Comparison of ENCODE assay signal across 9 mouse cellular contexts in genomic region chr6:38874565-38875257, GRCm38 (mm10). TPM values are rescaled to one million over a fixed set of nuclear protein-coding genes. Genes with fewer than 3 reads are reported as not detected.
A peak's percentile ranks its signal among the peaks of the same experiment; 100 is the strongest.
DNase-seq lines count a peak whose midpoint lies in the region; ATAC-seq and TF ChIP-seq lines count a peak whose summit lies in the region.
"Had no signal": no experiment of that assay in that cellular context is flagged by ENCODE, and none has a peak within 500 bp of the region (broad histone marks: within the 10 kb centered on the region; RNA-seq: fewer than 3 reads in every experiment).

No protein-coding gene starts in this region.

- ATAC-seq in erythroblast, adult 5-6 weeks (replicated peaks; ENCODE audit: low FRiP score, poor library complexity, severe bottlenecking), result peak; percentile 26; the same call in 1 of the 2 replicates
- no peak for ATAC-seq in hindbrain, embryonic 16.5 days
- ATAC-seq in liver, postnatal 0 days, result no peak
- ATAC-seq in granulocyte monocyte progenitor cell, adult 5-6 weeks (replicated peaks; ENCODE audit: poor library complexity, severe bottlenecking), result no peak
- ATAC-seq: Patski had no signal

- peak overlapping the region; percentile 54 for H3K4me2 ChIP-seq in hindbrain, embryonic 16.5 days (ENCODE audit: low read length)
- peak overlapping the region; percentile 72 for H3K4me2 ChIP-seq in liver, postnatal 0 days (ENCODE audit: low read depth, low read length)

- no peaks in the 10 kb centered on the region for H3K9me3 ChIP-seq in ES-E14 (ENCODE audit: control insufficient read depth, insufficient read depth, low read depth, low read length)
- H3K9me3 ChIP-seq in hindbrain, embryonic 16.5 days (ENCODE audit: control insufficient read depth, low read length), result no peaks in the 10 kb centered on the region
- no peaks in the 10 kb centered on the region for H3K9me3 ChIP-seq in liver, postnatal 0 days (ENCODE audit: low read length)

- TF ChIP-seq CTCF in cerebellum, adult 2 months (IDR thresholded peaks at IDR 0.05; ENCODE audit: borderline replicate concordance, insufficient read depth, low read depth, low read length), result no peak
- TF ChIP-seq CTCF in liver, postnatal 0 days (IDR thresholded peaks at IDR 0.05; ENCODE audit: low read depth), result no peak

- H3K27ac ChIP-seq in cerebellum, adult 2 months (ENCODE audit: insufficient read depth, low read length), result no peak overlapping the region
- no peak overlapping the region for H3K27ac ChIP-seq in ES-E14 (ENCODE audit: insufficient read depth, low read depth, low read length, poor library complexity, severe bottlenecking)
- peak overlapping the region; percentile 98 for H3K27ac ChIP-seq in hindbrain, embryonic 16.5 days (ENCODE audit: low read depth, low read length)
- peak overlapping the region; percentile 99 for H3K27ac ChIP-seq in liver, postnatal 0 days (ENCODE audit: low read depth)

- TF ChIP-seq POLR2A in cerebellum, adult 2 months (IDR thresholded peaks at IDR 0.05; ENCODE audit: borderline replicate concordance, insufficient read depth, low read length), result no peak

- H3K4me1 ChIP-seq in cerebellum, adult 2 months (ENCODE audit: control insufficient read depth, insufficient read depth, low read length), result no peaks in the 10 kb centered on the region
- 0 out of 4 replicates have a peak, but pooled peaks cover 0 to 3% of the 10 kb centered on the region in 2 experiments for H3K4me1 ChIP-seq in ES-E14 (ENCODE audit: control insufficient read depth in 2 of 2, insufficient read depth in 2 of 2, low read length in 2 of 2, poor library complexity in 1 of 2)
- peaks cover 30% of the 10 kb centered on the region for H3K4me1 ChIP-seq in hindbrain, embryonic 16.5 days (ENCODE audit: control insufficient read depth, insufficient read depth, low read depth, low read length)
- H3K4me1 ChIP-seq in liver, postnatal 0 days (ENCODE audit: insufficient read depth), result peaks cover 39% of the 10 kb centered on the region

- 1% methylated on average over 23 of the region's 23 CpGs for WGBS in cerebellum, adult 2 months
- WGBS in hindbrain, embryonic 16.5 days, result under 1% methylated on average over 23 of the region's 23 CpGs
- WGBS in liver, postnatal 0 days (ENCODE audit: insufficient replicate concordance), result under 1% methylated on average over 23 of the region's 23 CpGs

- no peaks in the 10 kb centered on the region for H3K36me3 ChIP-seq in ES-E14 (ENCODE audit: control insufficient read depth, insufficient read depth, low read length, poor library complexity, severe bottlenecking)
- no peaks in the 10 kb centered on the region for H3K36me3 ChIP-seq in hindbrain, embryonic 16.5 days (ENCODE audit: control insufficient read depth, insufficient read depth, low read length)
- peaks cover 14% of the 10 kb centered on the region for H3K36me3 ChIP-seq in liver, postnatal 0 days (replicated peaks; ENCODE audit: insufficient read depth, low read length)

- peak; percentile 22 to 43 for DNase-seq in cerebellum, adult 2 months
- DNase-seq in cerebellum, adult 9-10 months, result no peak
- DNase-seq in ES-E14 (ENCODE audit: low read depth, low spot score), result no peak
- peak; percentile 51 for DNase-seq in liver, postnatal 0 days
- peak; percentile 37 for DNase-seq in retina, postnatal 1 day

- TF ChIP-seq EP300 in liver, postnatal 0 days (IDR thresholded peaks at IDR 0.05; ENCODE audit: low read depth), result no peak; the same call in 1 of the 2 replicates

- H3K9ac ChIP-seq in ES-E14 (ENCODE audit: insufficient read depth, low read depth, low read length, poor library complexity, severe bottlenecking), result peak overlapping the region; percentile 77; the same call in 1 of the 2 replicates
- peak overlapping the region; percentile 100 for H3K9ac ChIP-seq in hindbrain, embryonic 16.5 days (ENCODE audit: low read depth, low read length)
- H3K9ac ChIP-seq in liver, postnatal 0 days (replicated peaks), result peak overlapping the region; percentile 100

- H3K4me3 ChIP-seq in cerebellum, adult 2 months (replicated peaks; ENCODE audit: insufficient read depth, low read depth, low read length), result peak overlapping the region; percentile 65
- H3K4me3 ChIP-seq in ES-E14 (ENCODE audit: insufficient read depth in 1 of 2, low read depth in 1 of 2, low read length in 2 of 2, poor library complexity in 1 of 2, severe bottlenecking in 1 of 2), result peak overlapping the region; percentile 69 to 76
- H3K4me3 ChIP-seq in hindbrain, embryonic 16.5 days (ENCODE audit: low read length), result peak overlapping the region; percentile 99
- peak overlapping the region; percentile 99 for H3K4me3 ChIP-seq in liver, postnatal 0 days (ENCODE audit: low read depth, low read length)

- in situ Hi-C loops in ES-E14 (cut with MboI; ENCODE audit: low sequenced_read_pairs in 2 of 2, unreplicated experiment in 2 of 2), result no loop called here

- no peaks in the 10 kb centered on the region for H3K27me3 ChIP-seq in cerebellum, adult 2 months (ENCODE audit: control insufficient read depth, insufficient read depth, low read length)
- H3K27me3 ChIP-seq in hindbrain, embryonic 16.5 days (replicated peaks; ENCODE audit: control insufficient read depth, insufficient read depth, low read length), result no peaks in the 10 kb centered on the region
- H3K27me3 ChIP-seq in liver, postnatal 0 days (ENCODE audit: insufficient read depth, low read length), result no peaks in the 10 kb centered on the region
- H3K27me3 ChIP-seq: Patski had no signal

TF ChIP-seq in ES-E14, 5 proteins besides CTCF, POLR2A, EP300 and RAD21:
- TF ChIP-seq ZC3H11A (IDR thresholded peaks at IDR 0.05; ENCODE audit: borderline replicate concordance, low read depth, low read length) (no peak), HCFC1 (IDR thresholded peaks at IDR 0.05; ENCODE audit: borderline replicate concordance, insufficient read depth, low read length) (no peak), MAFK (IDR thresholded peaks at IDR 0.05; ENCODE audit: insufficient read depth, low read depth, low read length) (no peak), ZNF384 (IDR thresholded peaks at IDR 0.05; ENCODE audit: low read depth, low read length) (no peak), CHD2 (IDR thresholded peaks at IDR 0.05; ENCODE audit: low read depth, low read length) (no peak)

RNA-seq across cellular contexts. Expression of gene Tbxas1, which starts 0.5 kb away (rescaled TPM):
- polyA plus RNA-seq in cerebellum, adult 2 months (2012; rRNA removed), result 1.2 TPM in 2 replicates
- total RNA-seq in ES-E14 (2012; rRNA removed), result not detected in 2 replicates
- total RNA-seq in erythroblast, adult 5-6 weeks (2015; ENCODE audit: low replicate concordance), result 55.9 and 63.7 TPM in 2 replicates
- 83.5 and 85.7 TPM in 2 replicates for total RNA-seq in erythroblast, adult 5-6 weeks (2017; ENCODE audit: low replicate concordance)
- 2.0 and 2.9 TPM in 2 replicates for polyA plus RNA-seq in hindbrain, embryonic 16.5 days (2015; fragmentation: Nextera tagmentation; extraction: Ambion mirVana)
- 10.3 and 10.6 TPM in 2 replicates for polyA plus RNA-seq in liver, postnatal 0 days (2015; fragmentation: Nextera tagmentation; extraction: Ambion mirVana)
- total RNA-seq in granulocyte monocyte progenitor cell, adult 5-6 weeks (2014; fragmentation: Nextera tagmentation), result 12.4 and 26.0 TPM in 2 replicates
- total RNA-seq in granulocyte monocyte progenitor cell, adult 5-6 weeks (2017), result 15.0 and 15.4 TPM in 2 replicates

RNA-seq across cellular contexts. Expression of gene Hipk2, which starts 1.3 kb away (rescaled TPM):
- 34.3 and 36.6 TPM in 2 replicates for polyA plus RNA-seq in cerebellum, adult 2 months (2012; rRNA removed)
- 7.0 and 9.0 TPM in 2 replicates for total RNA-seq in ES-E14 (2012; rRNA removed)
- total RNA-seq in erythroblast, adult 5-6 weeks (2015; ENCODE audit: low replicate concordance), result 127 and 168 TPM in 2 replicates
- 72.9 and 90.6 TPM in 2 replicates for total RNA-seq in erythroblast, adult 5-6 weeks (2017; ENCODE audit: low replicate concordance)
- 30.3 and 33.5 TPM in 2 replicates for polyA plus RNA-seq in hindbrain, embryonic 16.5 days (2015; fragmentation: Nextera tagmentation; extraction: Ambion mirVana)
- 9.6 and 9.7 TPM in 2 replicates for polyA plus RNA-seq in liver, postnatal 0 days (2015; fragmentation: Nextera tagmentation; extraction: Ambion mirVana)
- 51.0 and 55.5 TPM in 2 replicates for total RNA-seq in granulocyte monocyte progenitor cell, adult 5-6 weeks (2014; fragmentation: Nextera tagmentation)
- 12.8 and 17.0 TPM in 2 replicates for total RNA-seq in granulocyte monocyte progenitor cell, adult 5-6 weeks (2017)

Comparison
In these comparisons a context has a peak if more than half of its experiments do, and no peak if none do; other contexts are left out.
1. DNase-seq: peak in cerebellum, adult 2 months (2 of 2), liver, postnatal 0 days (single experiment) and retina, postnatal 1 day (single experiment); none in cerebellum, adult 9-10 months (single experiment) and ES-E14 (single experiment).
2. H3K27ac ChIP-seq: peak in hindbrain, embryonic 16.5 days (single experiment) and liver, postnatal 0 days (single experiment); none in cerebellum, adult 2 months (single experiment) and ES-E14 (single experiment).
3. RNA of gene Tbxas1, which starts 0.5 kb away (total RNA-seq): 55.9 to 85.7 TPM in erythroblast, adult 5-6 weeks and 12.4 to 26.0 TPM in granulocyte monocyte progenitor cell, adult 5-6 weeks; not detected in ES-E14; every median in the first group is over 10 times any median in the second.
4. Peak in every context shown above with its lines, with median percentiles within 50 percentile points of each other: H3K4me3 ChIP-seq and H3K9ac ChIP-seq.